Mouse (Mus musculus) mouse embryonic stem cell (cell line): ENCODE measurements around the gene Strip2.

Source experiments
- in situ Hi-C, 2 experiments: fragments of 300-500 bp; cut with MboI; formaldehyde crosslinking; loops; 1 replicate in 1 of 2; 3 replicates in 1 of 2; pipeline ENCODE4 v1.14.3; 2019 to 2020; ENCODE audit warnings: low sequenced_read_pairs in 2 of 2, low pct_unique_long_range_greater_than_20kb in 1 of 2, mixed read lengths in 1 of 2; ENCODE audit not compliant: unreplicated experiment in 1 of 2

Gene Strip2

DNA sequence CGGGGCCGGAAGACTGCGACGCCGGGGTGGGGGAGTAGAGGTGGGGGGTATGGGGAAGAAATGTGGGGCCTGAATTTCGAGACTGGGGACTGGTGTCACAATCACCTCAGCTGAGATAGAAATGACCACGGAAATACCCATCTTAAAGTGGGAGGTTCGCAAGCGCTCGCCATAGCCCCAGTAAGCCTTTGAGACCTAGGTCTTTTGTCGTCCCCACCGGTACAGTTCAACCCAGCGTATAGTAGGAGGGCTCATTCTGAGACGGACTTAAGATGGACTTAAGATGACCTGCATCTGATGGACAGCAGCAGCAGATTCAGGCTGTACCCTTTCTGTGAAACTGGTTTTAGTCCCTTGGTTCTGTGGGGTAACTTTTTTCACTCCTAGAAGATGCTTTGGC lies 68.7 kb downstream of the Strip2 start:
- in situ Hi-C loops = loop anchor here in 1 of 2 experiments (10.0 kb wide), 1 partner anchor 219 kb away; no protein-coding TSS in a partner anchor

DNA sequence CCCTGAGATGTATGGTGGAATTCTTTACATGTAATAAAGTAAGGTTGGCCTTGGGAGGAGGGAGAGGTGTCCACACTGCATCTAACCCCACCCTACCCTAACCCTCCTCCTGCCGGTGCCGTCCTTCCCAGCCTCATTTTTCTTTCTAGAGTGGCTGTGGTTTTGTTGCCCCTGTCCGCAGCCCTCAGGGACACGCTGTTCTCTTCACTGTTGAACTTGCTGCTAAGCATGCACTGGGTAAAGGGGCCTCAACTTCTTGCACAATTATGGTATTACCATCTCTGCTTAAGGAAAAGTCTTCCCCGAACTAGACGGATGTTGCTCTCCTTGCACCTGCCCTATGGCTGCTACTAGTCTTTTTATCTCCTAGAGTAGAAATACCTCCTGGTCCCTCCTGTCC lies 69.2 kb downstream of the Strip2 start:
- in situ Hi-C loops = loop anchor here in 1 of 2 experiments (10.0 kb wide), 1 partner anchor 219 kb away; no protein-coding TSS in a partner anchor

DNA sequence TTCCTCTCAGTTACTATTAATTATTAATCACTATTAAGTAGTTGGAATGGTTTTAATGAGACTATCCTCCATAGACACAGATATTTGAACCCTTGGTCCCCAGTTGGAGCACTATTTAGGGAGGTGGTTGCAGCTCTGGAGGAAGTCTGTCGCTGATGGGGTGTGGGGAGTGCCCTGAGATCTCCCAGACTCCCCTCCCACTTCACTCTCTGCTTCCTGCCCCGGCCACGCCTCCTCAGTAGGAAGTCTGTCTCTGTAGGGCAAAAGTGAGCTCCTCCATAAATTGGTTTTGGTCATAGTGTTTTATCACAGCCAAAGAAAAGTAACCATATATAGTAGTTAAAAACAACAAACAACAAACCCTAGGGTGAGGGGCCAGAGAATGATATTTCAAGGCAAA lies 70.4 kb downstream of the Strip2 start:
- in situ Hi-C loops = loop anchor here in 1 of 2 experiments (10.0 kb wide), 1 partner anchor 218 kb away; no protein-coding TSS in a partner anchor

DNA sequence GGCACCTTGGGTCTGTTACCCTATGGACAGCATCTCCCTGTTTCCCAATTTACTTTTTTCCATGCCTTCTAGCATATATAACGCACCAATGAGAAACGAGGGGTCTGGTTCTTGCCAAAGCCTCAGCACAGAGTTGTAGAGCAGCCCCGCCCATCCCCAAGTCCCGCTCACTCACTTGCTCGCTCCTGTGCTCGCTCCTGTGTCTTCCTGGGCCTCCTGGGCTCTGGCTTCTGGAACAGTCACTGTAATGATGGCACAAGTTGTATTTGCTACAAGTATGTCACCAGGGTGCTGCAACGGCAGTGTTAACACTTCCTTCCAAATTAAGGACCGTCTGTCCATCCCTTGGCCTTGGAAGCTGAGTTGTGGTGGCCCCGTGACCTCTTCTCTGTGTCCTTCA lies 81.3 kb downstream of the Strip2 start:
- in situ Hi-C loops = no loop called here

DNA sequence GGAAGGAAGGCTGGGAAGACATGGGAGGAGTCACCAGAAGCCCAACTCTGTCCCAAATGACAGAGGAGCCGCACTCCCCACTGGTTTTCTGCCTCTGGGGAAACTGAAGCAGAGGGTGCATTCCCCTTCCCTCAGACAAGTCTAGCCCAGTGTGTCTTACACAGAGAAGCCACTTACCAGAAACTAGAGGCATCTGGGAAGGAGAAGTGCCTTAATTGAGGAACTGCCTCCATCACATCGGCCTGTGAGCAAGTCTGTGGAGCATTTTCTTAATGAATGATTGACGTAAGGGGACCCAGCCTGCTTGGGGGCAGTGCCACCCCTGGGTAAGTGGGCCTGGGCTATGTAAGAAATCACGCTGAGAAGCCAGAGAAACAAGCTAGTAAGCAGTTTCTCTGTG lies 82.0 kb downstream of the Strip2 start:
- in situ Hi-C loops = no loop called here

DNA sequence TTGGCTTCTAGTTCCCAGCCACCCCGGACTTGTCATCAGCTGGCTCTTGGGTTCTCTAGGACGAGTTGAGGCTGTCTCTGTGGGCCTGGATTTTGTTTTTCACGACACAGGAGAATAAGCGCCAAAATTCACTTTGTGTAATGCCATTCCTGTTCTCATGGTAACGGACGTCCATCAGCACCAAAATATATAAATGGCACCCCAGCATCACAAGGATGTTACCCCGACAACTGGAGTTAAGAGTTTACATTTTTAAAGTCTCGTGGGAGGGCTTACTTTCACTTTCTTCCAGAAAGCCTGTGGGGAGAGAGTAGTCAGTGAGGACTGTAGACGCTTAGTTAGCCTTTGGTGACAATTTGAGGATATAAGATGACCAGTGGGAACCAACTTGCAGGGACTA lies 85.8 kb downstream of the Strip2 start:
- in situ Hi-C loops = no loop called here

DNA sequence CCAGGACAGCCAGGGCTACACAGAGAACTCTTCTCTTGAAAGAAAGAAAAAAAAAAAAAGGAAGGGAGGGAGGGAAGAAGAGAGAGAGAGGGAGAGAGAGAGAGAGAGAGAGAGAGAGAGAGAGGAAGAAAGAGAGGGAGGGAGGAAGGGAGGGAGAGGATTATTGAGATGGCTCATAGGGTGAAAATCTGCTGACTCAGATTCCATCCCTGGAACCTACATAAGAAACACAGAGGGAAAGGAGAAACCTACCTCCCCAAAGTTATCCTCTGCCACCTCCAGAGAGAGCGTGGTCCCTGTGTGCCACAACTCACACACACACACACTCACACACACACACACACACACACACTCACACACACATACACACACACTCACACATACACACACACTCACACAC lies 89.0 kb downstream of the Strip2 start:
- in situ Hi-C loops = no loop called here

DNA sequence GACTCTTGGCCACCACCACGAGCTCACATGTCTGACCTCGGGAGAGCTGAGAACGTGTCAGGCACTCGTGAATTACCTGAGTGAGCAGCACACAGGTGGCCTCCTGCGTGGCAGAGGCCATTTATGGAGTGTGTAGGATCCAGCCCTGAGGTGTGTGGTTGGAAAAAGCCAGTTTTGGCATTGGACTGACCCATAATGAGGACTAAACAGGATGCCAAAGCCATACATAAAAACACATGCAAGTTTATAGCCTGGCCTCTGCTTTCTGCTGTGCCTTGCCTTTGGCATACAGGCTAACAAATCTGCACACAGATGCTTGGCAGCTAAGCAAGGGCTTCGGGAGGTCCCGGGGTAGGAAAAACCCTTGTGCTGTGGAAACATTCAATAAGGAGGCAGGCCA lies 92.4 kb downstream of the Strip2 start:
- in situ Hi-C loops = no loop called here
